Mouse (Mus musculus): ENCODE data around the gene Defb21.

Gene Defb21

DNA sequence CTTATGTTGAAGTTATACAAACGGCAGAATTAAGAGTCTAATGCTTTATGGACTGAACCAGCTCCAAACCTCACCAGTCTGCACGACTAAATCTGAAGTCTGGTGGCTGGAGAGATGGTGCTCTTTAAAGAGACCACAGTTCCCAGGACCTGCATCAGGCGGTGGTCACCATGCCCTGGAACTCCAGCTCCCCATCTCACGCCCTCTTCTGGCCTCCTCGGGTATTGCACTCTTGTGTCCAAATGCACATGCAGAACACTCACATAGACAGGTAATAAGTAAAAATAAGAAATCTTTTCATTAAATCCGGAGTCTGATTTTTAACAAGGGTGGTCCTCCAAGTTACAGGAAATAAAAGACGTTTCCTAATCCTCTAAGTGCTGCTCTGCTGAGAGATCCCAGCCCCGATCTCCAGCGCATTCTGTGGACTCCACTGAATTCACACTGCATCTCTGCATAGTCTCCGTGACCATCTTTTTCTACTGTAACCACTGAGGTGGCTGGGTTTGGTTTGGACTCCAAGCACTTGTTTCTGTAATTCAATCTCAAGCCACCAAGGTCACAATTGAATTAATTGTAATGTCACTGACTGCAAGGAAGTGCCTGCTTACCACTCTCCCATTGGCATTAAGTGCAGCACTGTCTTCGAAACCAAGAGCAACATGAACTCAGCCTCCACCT lies at the start of gene Defb21:
Gene Defb21 (plus strand): TSS at position 631 of the 681 bp plus-strand sequence.
- DNase-seq (ENCODE audit: low spot score in 2 of 2), result no peak

DNA sequence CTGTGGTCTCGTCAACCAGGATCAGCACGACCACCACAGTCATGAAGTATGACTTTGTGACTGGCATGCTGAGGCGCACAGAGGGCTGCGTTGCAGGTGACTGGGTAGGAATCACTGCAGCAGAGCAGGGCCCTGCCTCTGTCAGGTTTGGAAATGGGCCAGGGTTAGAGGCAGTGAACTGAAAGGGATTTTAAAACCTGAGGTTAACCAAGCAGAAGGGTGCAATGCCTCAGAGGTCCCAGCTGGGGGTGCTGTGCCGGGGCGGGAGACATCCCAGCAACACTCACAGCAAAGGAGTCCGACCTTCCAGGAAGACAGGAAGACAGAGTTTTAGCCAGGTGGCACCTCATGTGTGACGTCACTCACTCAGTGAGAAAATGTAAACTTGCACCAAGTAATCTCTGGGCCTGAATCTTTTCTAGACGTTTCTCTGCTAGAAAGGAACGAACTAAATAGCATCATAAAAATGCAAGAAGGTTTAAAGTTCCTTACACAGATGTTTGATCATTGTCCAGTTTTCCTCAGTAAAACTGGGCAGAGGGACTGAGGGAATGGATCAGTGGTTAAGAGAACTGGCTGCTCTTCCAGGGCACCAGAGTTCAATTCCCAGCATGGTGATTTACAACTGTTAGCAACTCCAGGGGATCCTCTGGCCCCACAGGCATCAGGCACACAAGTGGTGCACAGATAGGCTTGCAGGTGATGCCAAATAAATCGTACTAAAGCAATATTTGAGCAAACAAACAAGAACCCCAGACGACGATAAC lies 32.4 kb upstream of the Defb21 start, which contains the start of gene Defb29:
Gene Defb29 (minus strand): TSS at position 155 of the 767 bp plus-strand sequence.
- no peak for DNase-seq (ENCODE audit: low spot score in 2 of 2)

DNA sequence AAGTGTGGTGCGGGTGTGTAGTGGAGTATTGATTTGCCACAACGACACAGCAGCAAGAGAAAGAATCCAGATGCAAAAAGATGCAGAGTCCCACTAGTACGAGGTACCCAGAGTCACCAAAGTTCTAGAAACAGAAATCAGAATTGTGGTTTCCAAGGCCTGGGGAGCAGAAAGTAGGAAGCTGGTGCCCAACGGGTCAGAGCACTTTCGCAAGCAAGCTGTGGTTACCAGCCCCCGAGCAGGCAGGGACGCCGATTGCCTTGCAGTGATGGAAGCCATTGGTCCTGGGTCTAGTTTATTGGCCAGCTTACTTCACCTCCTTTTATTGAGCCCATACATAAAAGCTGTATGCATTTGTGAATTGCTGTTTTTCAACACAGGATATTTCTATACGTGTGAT lies 30.6 kb upstream of the Defb21 start:
- DNase-seq (ENCODE audit: low spot score in 2 of 2), result no peak

DNA sequence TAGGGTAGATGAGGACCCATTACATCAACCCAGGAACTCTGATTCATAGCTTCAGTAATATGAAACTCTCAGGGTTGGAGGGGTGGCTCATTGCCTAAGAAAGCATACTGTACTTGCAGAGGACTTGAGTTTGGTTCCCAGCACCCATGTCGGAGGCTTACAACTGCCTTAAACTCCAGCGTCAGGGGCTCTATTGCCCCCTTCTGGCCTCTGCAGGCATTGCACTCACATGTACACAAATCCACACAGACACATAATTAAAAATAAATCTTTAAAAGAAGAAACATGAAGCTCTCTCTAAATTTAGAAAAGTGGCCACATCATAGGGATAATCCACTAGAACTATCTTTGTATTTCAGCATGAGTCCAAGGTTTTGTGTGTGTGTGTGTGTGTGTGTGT lies 29.6 kb upstream of the Defb21 start:
- DNase-seq (ENCODE audit: low spot score in 2 of 2), result no peak

DNA sequence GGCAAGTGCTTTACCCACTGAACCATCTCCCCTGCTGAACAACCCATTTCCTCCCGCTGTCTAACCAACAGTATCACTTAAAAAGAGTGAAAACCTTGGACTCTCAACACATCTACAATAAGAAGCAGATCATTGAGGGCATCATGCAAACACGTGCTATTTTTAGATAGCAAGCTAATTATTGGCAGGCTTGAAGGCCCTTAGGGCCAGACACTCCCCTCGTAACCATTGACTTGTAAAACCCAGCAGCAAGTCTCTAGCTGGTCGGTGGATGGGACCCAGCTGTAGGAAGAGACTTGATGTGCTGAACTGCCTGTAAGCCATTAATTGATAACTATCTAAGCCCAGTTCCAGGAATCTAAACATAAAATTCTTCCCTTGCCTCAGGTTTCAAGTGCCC lies 29.1 kb upstream of the Defb21 start:
- DNase-seq (ENCODE audit: low spot score in 2 of 2), result no peak

DNA sequence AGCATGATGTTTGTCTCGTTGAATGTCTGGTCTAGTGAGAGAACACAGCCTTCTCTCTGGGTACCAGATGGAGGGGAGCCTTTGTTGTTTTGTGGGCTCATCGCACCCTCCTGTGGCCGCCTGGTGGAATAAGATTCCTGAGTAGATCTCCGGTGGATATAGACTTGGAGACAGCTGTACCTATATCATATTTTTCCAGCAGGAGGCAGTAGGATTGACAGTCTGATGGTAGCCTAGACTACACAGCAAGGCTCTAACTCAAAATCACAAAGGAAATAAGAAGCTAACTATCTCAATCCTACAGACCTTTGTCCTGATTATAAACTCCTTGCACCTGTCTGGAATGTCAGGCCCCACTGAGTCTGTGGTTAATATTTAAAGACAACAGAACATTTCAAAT lies 27.9 kb upstream of the Defb21 start:
- DNase-seq (ENCODE audit: low spot score in 2 of 2), result no peak

DNA sequence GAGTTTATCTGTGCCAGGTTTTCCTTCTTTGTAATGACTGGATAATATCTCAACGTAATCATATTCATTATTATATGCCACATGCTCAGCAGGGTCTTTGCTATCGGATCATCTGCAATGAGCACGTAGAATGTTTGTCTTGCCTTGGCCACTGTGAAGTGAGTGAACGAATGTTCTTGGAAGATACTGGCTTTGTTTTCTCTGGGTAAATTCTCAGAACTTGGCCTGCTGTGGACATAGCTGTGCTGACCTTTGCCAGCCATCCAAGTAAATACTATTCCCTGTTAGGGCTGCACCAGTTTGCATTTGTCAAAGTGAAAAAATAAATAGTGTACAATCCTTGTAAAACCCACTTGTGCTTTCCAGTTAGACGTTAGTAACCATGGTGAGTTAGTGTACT lies 24.4 kb upstream of the Defb21 start:
- no peak for DNase-seq (ENCODE audit: low spot score in 2 of 2)

DNA sequence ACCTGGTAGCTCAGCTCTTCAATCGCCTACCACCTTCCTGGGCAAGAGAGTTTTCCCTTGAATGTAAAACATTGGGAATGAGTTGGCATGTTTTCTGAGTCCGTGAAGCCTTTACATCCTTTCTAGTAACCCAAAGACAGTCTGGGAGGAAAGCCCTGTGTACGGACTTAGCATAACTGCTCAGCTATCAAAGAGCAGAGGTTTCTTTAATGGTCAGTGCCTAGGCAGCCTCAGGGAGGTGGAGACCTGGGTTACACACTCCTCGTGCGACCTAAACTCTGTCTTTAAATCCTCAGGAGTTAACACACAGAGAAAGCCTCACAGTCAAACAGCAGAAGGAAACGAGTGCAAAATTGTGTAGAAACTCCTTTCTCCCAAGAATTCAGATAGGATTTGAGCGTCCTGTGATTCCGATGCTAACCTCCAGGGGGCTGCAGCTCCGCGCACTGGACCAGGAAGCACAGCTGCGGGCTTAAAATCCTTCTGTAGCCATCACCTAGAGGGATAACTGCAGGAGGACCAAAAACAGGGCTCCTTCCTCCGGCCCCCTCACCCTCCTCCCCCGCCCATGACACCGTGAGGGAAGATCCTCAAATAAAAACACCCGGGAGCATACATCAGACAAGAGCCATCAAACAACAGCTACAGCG lies 18.6 kb upstream of the Defb21 start:
- DNase-seq (ENCODE audit: low spot score in 2 of 2), result no peak

DNA sequence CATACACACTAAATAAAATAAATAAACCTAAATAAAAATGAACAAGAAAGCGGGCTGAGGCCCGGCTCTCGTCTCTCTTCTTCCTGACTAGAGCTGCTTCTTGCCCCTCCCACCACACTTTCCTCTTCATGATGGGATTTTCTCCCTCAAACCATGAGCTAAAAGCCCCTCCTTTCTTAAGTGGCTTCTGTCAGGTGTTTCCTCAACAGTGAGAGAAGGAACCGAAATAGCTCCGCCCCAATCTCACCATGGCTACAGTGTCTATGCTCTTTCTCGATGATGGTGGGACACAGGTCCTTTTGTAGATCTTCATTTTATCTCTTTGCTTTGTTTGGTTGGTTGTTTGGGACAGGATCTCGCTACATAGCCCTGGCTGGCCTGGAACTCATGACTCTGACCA lies 15.9 kb upstream of the Defb21 start:
- DNase-seq (ENCODE audit: low spot score in 2 of 2), result no peak

DNA sequence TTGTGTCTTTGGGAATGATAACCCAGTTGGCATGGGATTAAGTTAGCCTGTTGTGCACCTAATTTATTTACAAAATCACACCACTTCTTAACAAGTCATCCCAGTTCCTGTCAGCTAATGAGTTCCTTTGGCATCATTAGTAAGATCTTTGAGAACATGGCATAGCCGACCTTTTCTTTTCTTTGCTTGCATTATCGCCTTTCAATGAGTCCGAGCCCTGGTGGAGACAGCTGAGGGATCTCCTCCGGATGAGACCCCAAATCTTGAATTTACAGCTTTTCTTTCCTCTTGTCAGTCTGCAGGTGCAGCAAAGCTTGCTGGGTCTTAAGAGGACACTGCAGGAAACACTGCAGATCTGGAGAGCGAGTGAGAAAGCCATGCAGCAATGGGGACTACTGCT lies 3.5 kb upstream of the Defb21 start, which contains the start of gene Gm17416:
Gene Gm17416 (plus strand): TSS at position 301 of the 400 bp plus-strand sequence.
- no peak for DNase-seq (ENCODE audit: low spot score in 2 of 2)

DNA sequence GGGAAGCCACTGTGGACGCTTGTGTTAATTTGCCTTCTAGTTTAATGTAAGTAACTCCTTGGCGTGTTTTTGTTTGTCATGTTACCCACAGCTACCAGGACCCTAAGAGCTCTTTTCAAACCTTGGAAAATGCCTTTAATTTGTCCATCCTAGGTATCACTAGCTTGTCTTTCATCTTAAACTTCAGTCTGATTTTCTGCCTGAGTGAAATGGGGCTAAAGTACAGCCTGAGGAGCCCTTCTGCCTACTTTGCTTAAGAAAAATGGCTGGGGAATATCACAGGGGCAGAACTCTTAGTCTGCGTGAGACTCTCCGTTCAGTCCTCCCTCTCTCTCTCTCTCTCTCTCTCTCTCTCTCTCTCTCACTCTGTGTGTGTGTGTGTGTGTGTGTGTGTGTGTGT lies 2.7 kb upstream of the Defb21 start:
- DNase-seq (ENCODE audit: low spot score in 2 of 2), result no peak

DNA sequence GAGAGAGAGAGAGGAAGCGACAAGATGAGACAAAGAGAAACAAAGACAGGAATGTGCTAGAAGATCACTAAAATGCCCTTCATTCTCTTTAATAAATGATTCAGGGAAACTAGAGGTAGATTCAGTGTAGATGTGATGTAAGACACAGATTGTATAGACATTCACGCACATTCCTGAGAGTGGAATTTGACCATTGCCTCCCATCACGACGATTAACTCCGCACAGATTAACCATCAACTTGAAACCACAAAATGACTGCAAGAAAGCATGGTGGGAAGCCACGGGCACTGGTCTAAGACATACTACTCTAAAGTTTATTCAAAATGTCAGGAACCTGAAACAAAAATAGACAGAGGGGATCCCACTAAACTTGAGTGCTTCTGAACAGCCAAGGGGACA lies 2.2 kb upstream of the Defb21 start:
- DNase-seq (ENCODE audit: low spot score in 2 of 2), result no peak

DNA sequence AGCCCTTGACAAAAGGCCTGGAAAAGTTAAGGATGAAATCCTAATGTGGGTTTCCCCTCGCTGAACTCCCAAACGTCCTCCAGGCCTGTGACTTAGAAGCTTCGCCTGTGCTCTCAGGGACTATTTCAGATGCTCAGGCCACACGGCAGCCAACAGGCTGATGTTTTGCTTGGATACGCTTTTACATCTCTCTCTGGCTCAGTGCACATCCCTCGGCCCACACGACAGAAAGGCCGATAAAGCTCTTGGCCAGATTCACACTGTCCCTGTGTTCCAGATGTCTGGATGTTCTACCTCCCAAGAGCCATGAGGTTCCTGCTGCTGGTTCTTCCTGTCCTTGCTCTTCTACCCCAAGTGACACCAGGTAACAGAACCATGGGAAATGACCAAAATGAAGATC lies 940 bp downstream of the Defb21 start:
- DNase-seq (ENCODE audit: low spot score in 2 of 2), result no peak

DNA sequence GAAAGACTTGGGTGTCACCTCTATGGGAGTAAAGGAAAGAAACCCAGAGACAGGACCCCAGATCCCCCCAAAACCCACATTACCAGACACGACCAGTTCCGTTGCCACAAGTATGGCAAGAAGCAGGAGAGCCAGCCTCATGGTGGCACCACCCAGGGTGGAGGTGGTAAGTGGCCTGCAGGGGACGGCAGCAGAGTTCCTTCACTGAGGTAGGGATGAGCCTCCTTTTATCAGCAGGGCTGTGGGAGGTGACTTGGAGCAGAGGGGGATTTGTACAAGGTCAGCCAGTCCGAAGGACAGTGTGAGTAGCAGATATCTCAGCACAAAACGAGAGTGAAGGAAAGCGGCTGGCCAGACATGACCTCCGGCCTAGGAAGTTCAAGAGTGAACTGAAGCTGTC lies 7.6 kb downstream of the Defb21 start, which contains the start of gene Defb19:
Gene Defb19 (minus strand): TSS at position 206 of the 400 bp plus-strand sequence.
- no peak for DNase-seq (ENCODE audit: low spot score in 2 of 2)

DNA sequence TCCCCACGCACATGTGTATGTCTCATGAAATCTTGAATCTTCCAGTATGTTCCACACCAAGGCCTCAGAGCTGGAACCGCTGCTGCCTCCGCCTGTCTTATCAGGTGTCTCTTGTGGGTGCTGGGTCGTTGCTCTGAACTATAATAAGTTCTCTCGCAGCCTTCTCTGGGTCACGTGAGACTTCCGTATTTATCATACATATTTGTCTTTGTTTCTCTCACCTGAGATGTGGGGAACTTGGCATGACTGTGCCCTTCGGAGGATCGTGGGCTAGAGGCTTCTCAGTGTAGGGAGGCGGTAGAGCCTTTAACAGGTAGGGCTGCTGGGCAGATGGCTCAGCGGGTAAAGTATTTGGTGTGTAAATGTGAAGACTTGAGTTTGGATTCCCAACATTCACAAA lies 8.1 kb downstream of the Defb21 start:
- DNase-seq (ENCODE audit: low spot score in 2 of 2), result no peak

DNA sequence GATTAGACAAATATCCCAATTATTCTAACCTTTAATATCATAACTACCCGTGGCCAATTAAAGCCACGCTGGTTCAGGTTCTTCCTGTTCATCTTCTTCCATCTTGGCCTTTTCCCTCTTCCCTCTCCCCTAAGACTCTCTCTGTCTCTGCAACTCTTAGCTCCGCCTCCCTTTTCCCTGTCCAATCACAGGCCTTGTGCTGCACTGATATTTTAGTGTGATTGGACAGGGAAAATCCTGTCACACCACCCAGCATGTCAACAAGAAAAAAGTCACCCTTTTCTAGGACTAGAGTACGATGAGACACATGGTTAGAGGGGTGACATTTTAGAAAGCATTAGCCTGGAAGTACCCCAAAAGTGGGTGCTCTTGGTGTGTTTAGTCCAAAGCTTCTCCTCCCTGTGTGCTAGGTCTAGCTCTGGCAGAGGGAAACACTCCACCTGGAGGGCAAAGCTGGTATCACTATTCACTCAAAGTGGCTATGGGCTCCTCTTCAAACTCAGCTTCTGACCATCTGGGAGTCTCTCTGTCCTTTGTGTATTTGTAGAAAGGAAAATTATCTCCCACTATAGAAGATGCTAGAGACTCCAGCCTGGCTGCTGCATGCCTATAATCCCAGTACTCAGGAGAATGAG lies 14.5 kb downstream of the Defb21 start:
- DNase-seq (ENCODE audit: low spot score in 2 of 2), result no peak

DNA sequence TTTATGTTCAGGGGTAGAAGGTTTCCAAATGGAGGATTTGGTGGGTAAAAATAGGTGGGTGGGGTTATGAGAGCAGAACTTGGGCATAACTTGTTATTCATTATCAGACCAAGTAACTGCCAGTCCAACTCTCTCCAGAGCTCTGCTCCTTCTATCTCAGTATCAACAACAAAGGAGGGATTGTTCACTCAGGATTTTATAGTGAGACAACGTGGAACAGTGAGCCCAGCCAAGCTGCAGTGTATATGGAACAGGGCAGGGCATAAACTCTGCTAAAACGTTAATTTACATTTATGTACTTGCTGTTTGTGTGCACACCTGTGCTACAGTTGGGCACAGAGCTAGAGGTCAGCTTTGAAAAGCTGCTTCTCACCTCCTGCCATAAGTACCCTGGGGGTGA lies 15.9 kb downstream of the Defb21 start:
- DNase-seq (ENCODE audit: low spot score in 2 of 2), result no peak

DNA sequence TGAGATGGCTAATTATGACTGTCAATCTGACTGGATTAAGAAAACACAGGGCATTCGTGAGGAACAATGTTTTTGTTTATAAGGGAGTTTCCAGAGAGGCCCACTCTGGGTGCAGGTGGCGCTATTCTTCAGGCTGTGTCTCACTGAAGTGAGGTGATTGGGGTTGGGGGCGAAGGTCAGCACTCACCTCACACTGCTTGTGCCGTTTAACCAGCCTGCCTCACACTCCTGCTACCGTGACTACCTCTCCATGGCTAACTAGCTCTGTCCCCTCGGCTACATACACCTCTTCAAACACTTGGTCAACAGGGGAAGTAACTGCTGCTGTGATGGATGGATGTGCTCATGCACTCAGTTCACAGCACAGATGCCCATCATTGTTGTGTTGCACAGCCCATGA lies 16.5 kb downstream of the Defb21 start:
- no peak for DNase-seq (ENCODE audit: low spot score in 2 of 2)

DNA sequence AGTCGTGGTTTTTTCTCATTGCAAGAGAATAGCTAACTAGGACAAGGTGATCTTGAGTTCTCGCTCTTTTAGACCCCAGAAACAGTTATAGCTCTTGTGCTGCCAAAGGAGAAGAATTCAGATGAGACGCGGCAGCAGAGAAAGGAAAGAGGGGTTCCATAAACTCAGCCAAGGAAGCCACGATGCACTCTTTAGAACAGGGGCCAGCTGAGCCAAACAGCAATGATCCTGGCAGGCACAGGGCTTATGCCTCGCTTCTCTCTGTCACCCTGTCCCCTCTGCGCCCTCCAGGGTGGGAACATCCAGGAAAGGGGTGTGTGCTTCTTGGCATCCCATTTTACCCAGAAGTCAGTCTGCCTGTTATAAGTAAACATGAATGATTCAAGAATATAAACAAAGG lies 26.8 kb downstream of the Defb21 start, which contains the start of gene Defb45:
Gene Defb45 (minus strand): TSS at position 101 of the 400 bp plus-strand sequence.
- no peak for DNase-seq (ENCODE audit: low spot score in 2 of 2)

DNA sequence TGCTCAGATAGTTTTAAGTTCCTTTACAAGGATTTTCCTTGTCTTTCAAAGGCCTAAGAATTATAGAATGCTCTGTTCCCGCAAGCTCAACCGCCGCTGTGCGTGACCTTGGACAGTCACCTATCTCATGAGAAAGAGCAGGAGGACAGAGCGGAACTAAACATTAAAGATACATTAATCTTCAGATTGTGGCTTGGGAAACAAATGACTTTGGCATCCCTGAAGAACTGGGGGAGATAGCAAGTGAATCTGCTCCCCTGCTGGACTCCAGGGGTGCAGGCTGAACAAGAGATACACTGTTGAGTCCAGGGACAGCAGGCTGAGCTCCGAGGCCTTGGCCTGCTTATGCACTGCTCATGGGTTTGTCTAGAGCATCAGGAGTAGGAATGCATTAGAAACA lies 27.5 kb downstream of the Defb21 start:
- DNase-seq (ENCODE audit: low spot score in 2 of 2), result no peak

DNA sequence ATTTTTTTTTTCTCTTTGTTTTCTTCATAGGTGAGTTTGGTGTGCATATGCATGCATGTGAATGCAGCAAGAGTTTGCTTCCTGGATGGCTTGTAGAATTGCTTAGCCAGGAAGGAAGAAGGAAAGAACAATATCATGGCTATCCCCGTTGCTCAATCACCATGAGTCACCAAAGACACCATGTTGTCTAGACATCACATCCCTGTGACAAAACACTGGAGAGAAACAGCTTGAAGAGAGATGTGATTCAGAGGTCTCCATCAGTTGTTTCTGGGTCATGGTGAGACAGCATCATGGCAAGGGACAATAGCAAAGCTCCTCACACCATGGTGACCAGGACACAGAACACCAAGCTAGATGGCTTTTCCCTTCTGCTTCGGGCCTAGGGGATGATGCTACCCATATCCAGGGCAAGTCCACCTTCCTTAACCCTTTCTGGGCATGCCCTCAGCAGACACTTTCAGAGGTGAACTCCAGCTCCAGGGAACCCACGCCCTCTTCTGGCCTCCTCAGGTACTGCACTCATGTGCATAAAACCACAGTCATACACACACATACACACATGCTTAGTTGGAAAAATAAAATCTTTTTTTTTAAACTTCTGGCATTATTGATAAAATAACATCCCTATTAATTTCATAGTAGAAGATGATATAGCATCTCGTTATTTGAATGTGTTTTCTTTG lies 28.9 kb downstream of the Defb21 start:
- no peak for DNase-seq (ENCODE audit: low spot score in 2 of 2)

DNA sequence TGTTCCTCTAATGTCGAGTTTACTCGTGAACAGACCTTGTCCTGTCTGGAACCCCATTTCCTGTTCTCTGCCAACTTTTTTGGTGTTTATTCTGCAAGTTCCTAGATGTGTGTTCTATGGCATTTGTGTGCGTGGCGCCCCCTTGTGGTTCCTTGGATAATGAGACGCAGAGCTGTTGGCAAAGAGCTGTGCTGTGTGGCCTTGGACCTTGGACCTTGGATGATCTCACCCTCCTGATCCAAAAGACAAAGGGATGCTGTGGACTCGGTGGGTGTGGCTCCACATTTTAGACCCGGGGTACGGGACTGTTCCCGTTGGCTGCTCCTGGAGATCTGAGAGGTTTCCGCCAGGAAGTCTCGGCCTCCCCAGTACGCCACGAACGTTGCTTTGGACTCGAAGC lies 31.5 kb downstream of the Defb21 start, which contains the start of gene Defb36:
Gene Defb36 (plus strand): TSS at position 271 of the 400 bp plus-strand sequence.
- DNase-seq (ENCODE audit: low spot score in 2 of 2), result no peak
